Mouse (Mus musculus) limb, embryonic 11.5 days (tissue): Measurements from ENCODE around the gene Shank2. TPM values are rescaled to one million over a fixed set of nuclear protein-coding genes. Genes with fewer than 3 reads are reported as not detected.

Source experiments
- ATAC-seq: fragments of 200-750 bp; cut with Nextera tagmentation; 2 replicates; pipeline ENCODE4 v1.8.0; 2017; ENCODE audit warnings: low read depth; ENCODE audit not compliant: insufficient number of reproducible peaks, low FRiP score, low TSS enrichment
- DNase-seq: peaks from one replicate; pipeline ENCODE4 v3.0.0-alpha.2; 2015; ENCODE audit warnings: low spot score
- H3K27ac ChIP-seq: fragments of 300-500 bp; sonication (generic); replicated peaks from 2 replicates; pipeline ENCODE4 v1.5.1; 2014; ENCODE audit warnings: low read depth, mild to moderate bottlenecking, low read length
- H3K27me3 ChIP-seq: fragments of 300-500 bp; sonication (generic); 2 replicates; pipeline ENCODE4 v1.6.1; 2014; ENCODE audit warnings: mild to moderate bottlenecking, low read length, mixed read lengths; ENCODE audit not compliant: control insufficient read depth, insufficient read depth
- H3K36me3 ChIP-seq: fragments of 300-500 bp; sonication (generic); 2 replicates; pipeline ENCODE4 v1.6.1; 2014; ENCODE audit warnings: mild to moderate bottlenecking, low read length, moderate library complexity, mixed read lengths; ENCODE audit not compliant: control insufficient read depth, insufficient read depth
- H3K4me1 ChIP-seq: fragments of 300-500 bp; sonication (generic); 2 replicates; pipeline ENCODE4 v1.6.1; 2014; ENCODE audit warnings: low read length, mixed read lengths; ENCODE audit not compliant: control insufficient read depth, insufficient read depth
- H3K4me2 ChIP-seq: fragments of 300-500 bp; sonication (generic); 2 replicates; pipeline ENCODE4 v1.6.1; 2014; ENCODE audit warnings: low read depth, mild to moderate bottlenecking, moderate library complexity; ENCODE audit not compliant: severe bottlenecking
- H3K4me3 ChIP-seq: fragments of 300-500 bp; sonication (generic); 2 replicates; pipeline ENCODE4 v1.5.1; 2014; ENCODE audit warnings: low read depth, low read length
- H3K9ac ChIP-seq: fragments of 300-500 bp; sonication (generic); 2 replicates; pipeline ENCODE4 v1.6.1; 2014; ENCODE audit warnings: mild to moderate bottlenecking, low read length
- H3K9me3 ChIP-seq: fragments of 300-500 bp; sonication (generic); 2 replicates; pipeline ENCODE4 v1.6.1; 2016; ENCODE audit warnings: low read length; ENCODE audit not compliant: control insufficient read depth
- WGBS: fragments of 180-500 bp; shearing (Covaris S2); extraction: QIAGEN DNeasy Blood & Tissue Kit; methylation state at CpG from one replicate; pipeline ENCODE4 v1.1.7; 2014; 5-methylcytosine and 5-hydroxymethylcytosine counted together
- polyA plus RNA-seq: library from polyadenylated mRNA; unstranded; fragments of >200 nt; fragmentation: Nextera tagmentation; extraction: Ambion mirVana; gene quantifications from 2 replicates; pipeline ENCODE4 v1.2.1, GENCODE M21; 2014

The Shank2 gene
- polyA plus RNA-seq, 1 experiment from 2014 or later: 0.68 TPM

DNA sequence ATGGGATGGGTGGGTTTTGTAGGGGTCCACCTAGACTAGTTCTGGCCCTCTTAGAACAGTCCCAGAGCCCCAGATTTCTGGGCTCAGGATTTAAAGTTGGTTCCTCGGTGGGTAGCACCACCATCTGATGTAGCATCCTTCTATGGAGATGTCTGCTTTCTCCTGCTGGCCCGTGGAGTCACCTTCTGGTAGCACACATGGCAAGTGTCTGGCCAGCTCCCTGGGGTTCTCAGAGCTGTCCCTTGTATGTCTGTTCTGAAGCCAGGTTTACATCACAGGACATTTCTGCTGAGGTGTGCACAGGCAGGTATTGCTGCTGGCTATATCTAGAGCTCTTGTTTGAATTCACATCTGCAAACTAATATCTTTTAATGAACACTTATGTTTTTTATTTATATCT lies 71.1 kb downstream of the Shank2 start:
- no peak overlapping the region for H3K27ac ChIP-seq
- H3K9ac ChIP-seq: no peak overlapping the region
- H3K4me3 ChIP-seq: no peak overlapping the region
- no peak for ATAC-seq
- H3K4me1 ChIP-seq: no peaks in the 10 kb centered on the region
- no peak for DNase-seq
- no peaks in the 10 kb centered on the region for H3K36me3 ChIP-seq
- H3K9me3 ChIP-seq: no peaks in the 10 kb centered on the region
- H3K27me3 ChIP-seq: no peaks in the 10 kb centered on the region
- WGBS: 88% methylated on average over 2 of the region's 2 CpGs
- H3K4me2 ChIP-seq: no peak overlapping the region

DNA sequence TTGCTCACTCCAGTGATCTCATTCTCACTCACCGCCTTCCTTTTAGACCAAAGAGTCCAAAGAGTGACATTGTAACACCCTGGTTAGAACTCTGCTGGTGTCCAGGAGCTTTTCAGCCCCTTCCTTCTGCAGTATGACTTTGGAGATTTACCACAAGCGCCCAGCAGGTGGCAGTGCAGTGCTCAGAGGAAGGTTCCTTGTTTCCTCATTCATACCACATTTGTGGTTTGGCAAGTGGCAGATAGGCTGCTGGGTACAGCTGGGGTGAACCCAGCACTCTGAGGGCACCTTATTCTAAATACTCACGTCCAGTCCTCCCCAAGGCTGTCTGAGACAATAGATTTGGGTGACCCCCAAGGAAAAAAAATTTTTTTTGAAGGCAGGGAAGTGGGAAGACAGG lies 73.0 kb downstream of the Shank2 start:
- no peak overlapping the region for H3K9ac ChIP-seq
- DNase-seq (peak; percentile 83), ATAC-seq (no peak)
- H3K9me3 ChIP-seq: no peaks in the 10 kb centered on the region
- H3K27me3 ChIP-seq: no peaks in the 10 kb centered on the region
- H3K36me3 ChIP-seq: no peaks in the 10 kb centered on the region
- 24% methylated on average over 3 of the region's 3 CpGs for WGBS
- H3K4me1 ChIP-seq: no peaks in the 10 kb centered on the region
- H3K27ac ChIP-seq: no peak overlapping the region
- no peak overlapping the region for H3K4me2 ChIP-seq
- no peak overlapping the region for H3K4me3 ChIP-seq

DNA sequence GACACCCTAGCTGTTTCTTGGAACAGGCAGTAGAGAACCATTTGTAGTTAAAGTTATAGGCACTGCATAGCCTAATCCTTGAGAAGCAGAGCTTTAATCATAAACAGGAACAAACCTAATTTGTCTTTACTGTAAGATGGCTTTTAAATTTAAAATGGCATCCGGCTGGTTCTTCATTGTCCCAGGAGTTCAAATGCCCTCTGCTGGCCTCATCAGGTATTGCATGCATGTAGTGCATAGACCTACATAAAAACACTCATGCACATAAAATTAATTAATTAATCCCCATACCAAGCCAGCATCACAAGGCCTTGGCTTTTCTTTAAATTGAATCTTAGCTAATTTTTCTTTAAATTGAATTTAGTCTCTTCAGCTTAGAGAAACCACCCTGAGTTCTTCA lies 76.9 kb downstream of the Shank2 start:
- Histone ChIP-seq H3K9me3 (no peaks in the 10 kb centered on the region), H3K4me1 (no peaks in the 10 kb centered on the region), H3K27ac (no peak overlapping the region), H3K4me2 (no peak overlapping the region), H3K36me3 (no peaks in the 10 kb centered on the region), H3K4me3 (no peak overlapping the region), H3K27me3 (no peaks in the 10 kb centered on the region), H3K9ac (no peak overlapping the region)
- no peak for ATAC-seq
- WGBS: 79% methylated on average over 1 of the region's 1 CpGs
- DNase-seq: peak; percentile 69

DNA sequence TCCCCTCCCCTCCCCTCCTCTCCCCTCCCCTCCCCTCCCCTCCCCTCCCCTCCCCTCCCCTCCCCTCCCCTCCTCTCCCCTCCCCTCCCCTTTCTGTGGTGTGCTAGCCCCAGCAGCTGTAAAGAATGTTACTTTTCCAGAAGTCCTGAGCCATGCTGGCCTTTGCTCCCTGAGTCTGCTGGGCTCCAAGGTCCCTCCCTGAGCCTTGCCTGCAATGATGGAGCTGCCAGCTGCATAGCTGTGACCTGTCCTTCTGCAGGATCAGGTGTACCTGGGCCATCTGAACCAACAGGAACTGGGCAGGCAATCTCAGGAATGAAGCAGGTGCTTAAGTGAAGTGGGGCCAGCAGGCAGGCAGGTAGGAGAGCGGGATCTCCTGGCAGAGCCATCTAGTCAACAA lies 78.1 kb downstream of the Shank2 start:
- ATAC-seq (no peak), DNase-seq (no peak)
- Histone ChIP-seq H3K27ac (no peak overlapping the region), H3K36me3 (no peaks in the 10 kb centered on the region), H3K4me3 (no peak overlapping the region), H3K9me3 (no peaks in the 10 kb centered on the region), H3K9ac (no peak overlapping the region), H3K27me3 (no peaks in the 10 kb centered on the region), H3K4me1 (no peaks in the 10 kb centered on the region), H3K4me2 (no peak overlapping the region)
- 93% methylated on average over 1 of the region's 1 CpGs for WGBS

DNA sequence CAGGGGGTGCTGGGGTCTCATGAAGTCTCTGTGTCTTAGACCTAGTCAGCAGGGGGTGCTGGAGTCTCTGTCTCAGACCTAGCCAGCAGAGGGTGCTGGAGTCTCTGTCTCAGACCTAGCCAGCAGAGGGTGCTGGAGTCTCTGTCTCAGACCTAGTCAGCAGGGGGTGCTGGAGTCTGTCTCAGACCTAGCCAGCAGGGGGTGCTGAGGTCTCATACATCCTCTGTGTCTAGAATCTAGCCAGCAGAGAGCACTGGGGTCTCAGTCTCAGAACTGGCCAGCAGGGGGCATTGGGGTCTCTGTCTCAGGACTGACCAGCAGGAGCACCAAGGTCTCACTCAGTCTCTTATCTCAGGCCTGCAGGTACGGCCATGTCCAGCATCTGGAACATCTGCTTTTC lies 79.7 kb downstream of the Shank2 start:
- peak; percentile 34 for DNase-seq
- ATAC-seq: no peak
- WGBS: 89% methylated on average over 1 of the region's 1 CpGs
- H3K9ac ChIP-seq: no peak overlapping the region
- no peaks in the 10 kb centered on the region for H3K9me3 ChIP-seq
- H3K4me2 ChIP-seq: no peak overlapping the region
- no peak overlapping the region for H3K4me3 ChIP-seq
- no peak overlapping the region for H3K27ac ChIP-seq
- no peaks in the 10 kb centered on the region for H3K4me1 ChIP-seq
- H3K27me3 ChIP-seq: no peaks in the 10 kb centered on the region
- H3K36me3 ChIP-seq: no peaks in the 10 kb centered on the region

DNA sequence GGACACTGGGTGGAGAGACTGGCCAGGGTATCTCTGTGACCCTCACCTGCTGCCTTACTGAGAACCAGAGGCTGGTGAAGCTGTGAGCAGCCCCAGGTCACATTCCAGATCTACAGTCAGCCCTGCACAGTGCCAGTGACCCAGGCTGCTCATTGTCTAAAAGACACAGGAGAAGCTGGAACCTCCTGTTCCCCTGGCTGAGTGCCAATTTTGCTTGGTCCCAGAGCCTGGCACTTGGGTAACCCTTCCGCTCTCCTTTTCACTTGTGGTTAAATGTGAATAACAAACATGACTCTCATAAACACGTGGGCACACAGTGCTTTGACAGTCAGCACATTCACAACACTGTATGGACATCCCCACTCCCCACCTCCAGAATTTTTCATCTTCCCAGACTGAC lies 80.2 kb downstream of the Shank2 start:
- Histone ChIP-seq H3K9me3 (no peaks in the 10 kb centered on the region), H3K36me3 (no peaks in the 10 kb centered on the region), H3K4me2 (no peak overlapping the region), H3K27me3 (no peaks in the 10 kb centered on the region), H3K27ac (no peak overlapping the region), H3K4me3 (no peak overlapping the region), H3K9ac (no peak overlapping the region), H3K4me1 (no peaks in the 10 kb centered on the region)
- 90% methylated on average over 2 of the region's 2 CpGs for WGBS
- ATAC-seq: no peak
- no peak for DNase-seq

DNA sequence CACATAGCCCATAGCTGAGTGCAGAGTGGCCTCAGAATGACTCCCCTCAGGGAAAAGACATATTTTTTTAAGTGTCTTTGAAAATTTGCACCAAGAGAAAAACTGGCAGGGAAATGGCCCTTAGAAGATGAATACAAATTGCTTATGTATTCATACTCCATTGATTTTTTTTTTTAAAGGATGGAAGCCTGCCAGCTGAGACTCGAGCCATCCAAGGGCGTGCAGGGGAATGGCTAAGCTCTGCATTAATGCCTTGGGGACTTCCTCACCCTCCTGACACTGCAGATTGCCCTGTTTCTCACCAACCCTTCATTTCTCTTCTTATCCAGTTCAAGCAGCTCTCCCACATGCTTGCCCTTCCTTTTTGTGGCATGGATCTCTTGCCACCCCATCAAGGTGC lies 85.5 kb downstream of the Shank2 start:
- no peak for DNase-seq
- 87% methylated on average over 2 of the region's 2 CpGs for WGBS

DNA sequence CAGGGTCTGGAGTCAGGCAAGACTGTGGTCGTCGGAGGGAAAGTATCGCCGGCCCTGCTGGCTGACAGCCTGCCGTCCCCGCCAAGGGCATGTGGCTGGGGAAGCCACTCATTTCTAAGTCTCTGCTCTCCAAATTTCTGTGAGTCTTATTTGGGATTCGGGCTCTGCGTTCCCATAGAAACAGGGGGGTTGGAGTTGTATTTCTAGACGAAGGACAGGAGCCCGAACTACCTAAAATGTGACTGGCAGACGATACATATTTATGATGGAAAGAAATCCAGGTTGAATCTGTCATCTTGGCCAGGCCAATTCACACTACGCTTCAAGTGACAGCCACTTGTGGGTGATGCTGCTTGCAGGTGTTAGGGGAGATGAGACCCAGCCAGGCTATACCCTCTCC lies 92.4 kb downstream of the Shank2 start:
- H3K27ac ChIP-seq: no peak overlapping the region
- H3K27me3 ChIP-seq: no peaks in the 10 kb centered on the region
- 87% methylated on average over 12 of the region's 12 CpGs for WGBS
- ATAC-seq (no peak), DNase-seq (no peak)
- H3K4me1 ChIP-seq: no peaks in the 10 kb centered on the region
- H3K9ac ChIP-seq: no peak overlapping the region
- no peak overlapping the region for H3K4me3 ChIP-seq
- H3K4me2 ChIP-seq: no peak overlapping the region
- H3K36me3 ChIP-seq: no peaks in the 10 kb centered on the region
- no peaks in the 10 kb centered on the region for H3K9me3 ChIP-seq

More for the DNA sequence above, 85.5 kb downstream of the Shank2 start:
- ATAC-seq: no peak
- Histone ChIP-seq H3K36me3 (no peaks in the 10 kb centered on the region), H3K4me3 (no peak overlapping the region), H3K4me2 (no peak overlapping the region), H3K9me3 (no peaks in the 10 kb centered on the region), H3K27ac (no peak overlapping the region), H3K4me1 (no peaks in the 10 kb centered on the region), H3K9ac (no peak overlapping the region), H3K27me3 (no peaks in the 10 kb centered on the region)

DNA sequence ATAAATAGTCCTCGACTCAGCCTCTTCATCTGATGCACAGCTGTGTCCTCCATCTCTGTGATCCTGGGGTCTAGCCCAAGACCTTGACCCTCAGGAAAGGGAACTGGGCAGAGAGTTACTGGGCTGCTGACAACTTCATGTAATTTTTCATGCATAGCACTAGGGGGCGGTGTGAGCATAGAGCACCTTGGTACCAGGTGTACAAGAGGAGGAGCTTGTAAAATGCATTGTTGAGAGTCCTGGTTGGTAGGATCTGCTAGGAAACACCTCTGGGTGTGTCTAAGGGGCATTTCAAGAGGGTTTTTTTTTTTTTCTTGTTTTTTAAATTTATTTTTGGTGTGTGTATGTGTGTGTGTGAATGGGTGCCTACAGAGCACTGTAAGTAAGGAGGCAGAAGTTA lies 95.6 kb downstream of the Shank2 start:
- Histone ChIP-seq H3K4me2 (no peak overlapping the region), H3K27me3 (no peaks in the 10 kb centered on the region), H3K4me1 (no peaks in the 10 kb centered on the region), H3K9me3 (no peaks in the 10 kb centered on the region), H3K9ac (no peak overlapping the region), H3K27ac (no peak overlapping the region), H3K36me3 (no peaks in the 10 kb centered on the region), H3K4me3 (no peak overlapping the region)
- DNase-seq (peak; percentile 49), ATAC-seq (no peak)
- WGBS: 11% methylated on average over 2 of the region's 2 CpGs
